ENCODE assay signal across 23 mouse cellular contexts in the genomic region with DNA sequence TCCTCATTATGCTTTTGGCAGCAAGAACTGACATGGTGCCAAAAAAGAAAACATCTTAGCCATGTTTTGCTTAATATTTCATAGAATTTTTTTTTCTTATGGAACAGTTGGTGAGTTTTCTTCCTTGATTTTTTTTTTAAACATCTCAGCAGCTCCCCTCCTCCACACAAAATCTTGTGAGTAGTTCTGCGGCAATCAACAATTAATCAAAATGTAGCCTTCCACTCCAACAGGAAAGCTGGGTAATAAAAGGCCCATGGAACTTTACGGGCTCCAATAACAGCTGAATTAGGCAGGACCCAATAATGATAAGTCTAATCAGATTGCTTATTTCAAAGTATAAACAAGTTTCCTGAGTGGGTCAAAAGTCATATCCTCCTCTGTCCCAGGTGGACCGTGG.
"Had no signal": no experiment of that assay in that cellular context is flagged by ENCODE, and none has a peak within 500 bp of the region (broad histone marks: within the 10 kb centered on the region; RNA-seq: fewer than 3 reads in every experiment).

No protein-coding gene starts in this region.

- DNase-seq: kidney, adult 11 months; kidney, postnatal 14 days; kidney, postnatal 4 days; left cerebral cortex, postnatal 4 days; liver, postnatal 0 days; lung, postnatal 10 days; lung, postnatal 4 days; retina, postnatal 1 day; right cerebral cortex, postnatal 25 days; spleen, adult 18-20 months; thymus, adult 18-20 months; thymus, postnatal 4 days had no signal

- H3K27me3 ChIP-seq: kidney, embryonic 15.5 days; limb, embryonic 15.5 days; lung, embryonic 15.5 days; neural tube, embryonic 13.5 days; stomach, embryonic 15.5 days had no signal

- H3K4me3 ChIP-seq: kidney, embryonic 15.5 days; limb, embryonic 12.5 days; limb, embryonic 15.5 days; lung, embryonic 15.5 days; midbrain, embryonic 13.5 days; myocyte; neural tube, embryonic 13.5 days; stomach, embryonic 15.5 days had no signal

- H3K27ac ChIP-seq: kidney, embryonic 15.5 days; limb, embryonic 12.5 days; limb, embryonic 15.5 days; liver, embryonic 14.5 days; lung, embryonic 15.5 days; midbrain, embryonic 13.5 days; neural tube, embryonic 13.5 days; stomach, embryonic 15.5 days had no signal

- H3K4me1 ChIP-seq: limb, embryonic 15.5 days; midbrain, embryonic 13.5 days; neural tube, embryonic 13.5 days had no signal

- H3K9ac ChIP-seq: kidney, embryonic 15.5 days; limb, embryonic 12.5 days; limb, embryonic 15.5 days; liver, embryonic 14.5 days; liver, postnatal 0 days; lung, embryonic 15.5 days; midbrain, embryonic 13.5 days; neural tube, embryonic 13.5 days; stomach, embryonic 15.5 days had no signal

- H3K4me2 ChIP-seq: kidney, embryonic 15.5 days; limb, embryonic 12.5 days; limb, embryonic 15.5 days; liver, embryonic 11.5 days; lung, embryonic 15.5 days; midbrain, embryonic 13.5 days; neural tube, embryonic 13.5 days; stomach, embryonic 15.5 days had no signal

- H3K9me3 ChIP-seq: kidney, embryonic 15.5 days; limb, embryonic 12.5 days; limb, embryonic 15.5 days; lung, embryonic 15.5 days; midbrain, embryonic 13.5 days; neural tube, embryonic 13.5 days; stomach, embryonic 15.5 days had no signal

- ATAC-seq: liver, postnatal 0 days; midbrain, embryonic 13.5 days; midbrain, embryonic 16.5 days had no signal

- H3K36me3 ChIP-seq: kidney, embryonic 15.5 days; limb, embryonic 12.5 days; limb, embryonic 15.5 days; lung, embryonic 15.5 days; midbrain, embryonic 13.5 days; neural tube, embryonic 13.5 days; stomach, embryonic 15.5 days had no signal
